Mouse (Mus musculus): Measurements from ENCODE around the gene Chst2. TPM values are rescaled to one million over a fixed set of nuclear protein-coding genes. Genes with fewer than 3 reads are reported as not detected.

The Chst2 gene
- total and polyA plus RNA-seq, 3 experiments = not detected

- no peak for DNase-seq (ENCODE audit: low read depth, low spot score)
- no peak overlapping the region for H3K27ac ChIP-seq (ENCODE audit: control insufficient read depth, low read depth, low read length)
- H3K9ac ChIP-seq (ENCODE audit: control insufficient read depth, low read depth, low read length, poor library complexity, severe bottlenecking) = no peak overlapping the region
- H3K79me2 ChIP-seq (ENCODE audit: control insufficient read depth, insufficient read depth, low read length, poor library complexity) = no peaks in the 10 kb centered on the region
- H3K4me3 ChIP-seq (ENCODE audit: control insufficient read depth in 1 of 2, insufficient read depth in 1 of 2, low read depth in 2 of 2, low read length in 2 of 2) = no peak overlapping the region
- no peak for TF ChIP-seq CTCF (IDR thresholded peaks at IDR 0.05 in 2 of 3, conservative IDR thresholded peaks at IDR 0.05 in 1 of 3; ENCODE audit: control insufficient read depth in 1 of 3, insufficient read depth in 1 of 3, low read depth in 2 of 3, low read length in 3 of 3, poor library complexity in 1 of 3, severe bottlenecking in 1 of 3)
- TF ChIP-seq MAFK (IDR thresholded peaks at IDR 0.05; ENCODE audit: borderline replicate concordance, low read depth, low read length) = no peak
- no peak for TF ChIP-seq E2F4 (IDR thresholded peaks at IDR 0.05; ENCODE audit: borderline replicate concordance, low read depth, low read length)
- no peak for TF ChIP-seq MAX (IDR thresholded peaks at IDR 0.05; ENCODE audit: low read length)
- TF ChIP-seq NRF1 (IDR thresholded peaks at IDR 0.05; ENCODE audit: insufficient read depth, low read depth, low read length, poor library complexity, severe bottlenecking) = no peak
- no peak for TF ChIP-seq TCF12 (IDR thresholded peaks at IDR 0.05; ENCODE audit: low read depth, low read length)
- no peak for TF ChIP-seq ETS1 (IDR thresholded peaks at IDR 0.05; ENCODE audit: low read depth, low read length)
- no peak for TF ChIP-seq HCFC1 (IDR thresholded peaks at IDR 0.05; ENCODE audit: low read depth, low read length)
- TF ChIP-seq ZMIZ1 (IDR thresholded peaks at IDR 0.05; ENCODE audit: low read depth, low read length) = no peak
- no peaks in the 10 kb centered on the region for H3K36me3 ChIP-seq (ENCODE audit: control insufficient read depth in 1 of 2, insufficient read depth in 2 of 2, low read length in 2 of 2)
- H3K27me3 ChIP-seq (ENCODE audit: control insufficient read depth in 1 of 2, insufficient read depth in 2 of 2, low read length in 2 of 2) = no peaks in the 10 kb centered on the region
- H3K4me1 ChIP-seq (ENCODE audit: control insufficient read depth in 1 of 2, insufficient read depth in 2 of 2, low read length in 2 of 2) = no peaks in the 10 kb centered on the region
- H3K9me3 ChIP-seq (replicated peaks; ENCODE audit: insufficient read depth, low read length) = no peaks in the 10 kb centered on the region
Observed at GRCm38 (mm10) chr9:95435506-95436293, 29.2 kb upstream of the Chst2 start.

DNA sequence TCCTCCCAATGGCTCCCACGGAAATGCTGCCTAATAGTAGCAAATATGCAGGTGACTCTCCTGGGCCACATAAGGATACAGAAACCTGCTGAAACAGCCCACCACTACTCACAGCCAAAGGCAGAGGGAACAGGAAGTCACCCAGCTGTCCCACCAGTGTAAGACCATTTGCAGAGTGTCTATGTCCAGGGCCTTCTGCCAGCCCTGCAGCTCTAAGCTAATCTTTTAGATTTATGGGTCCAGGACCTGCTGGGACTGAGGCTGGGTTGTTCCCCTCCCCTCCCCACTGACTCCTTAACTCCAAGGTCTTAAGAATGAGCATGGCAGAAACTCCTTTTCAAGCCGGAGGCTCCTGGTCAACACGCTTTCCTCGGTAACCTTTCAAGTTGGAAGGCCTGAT, 21.8 kb upstream of the Chst2 start:
- Histone ChIP-seq H3K9me3 (replicated peaks; ENCODE audit: insufficient read depth, low read length) (no peaks in the 10 kb centered on the region), H3K36me3 (ENCODE audit: control insufficient read depth in 1 of 2, insufficient read depth in 2 of 2, low read length in 2 of 2) (no peaks in the 10 kb centered on the region), H3K9ac (ENCODE audit: control insufficient read depth, low read depth, low read length, poor library complexity, severe bottlenecking) (no peak overlapping the region), H3K4me3 (ENCODE audit: control insufficient read depth in 1 of 2, insufficient read depth in 1 of 2, low read depth in 2 of 2, low read length in 2 of 2) (no peak overlapping the region), H3K4me1 (ENCODE audit: control insufficient read depth in 1 of 2, insufficient read depth in 2 of 2, low read length in 2 of 2) (no peaks in the 10 kb centered on the region), H3K27ac (ENCODE audit: control insufficient read depth, low read depth, low read length) (no peak overlapping the region), H3K79me2 (ENCODE audit: control insufficient read depth, insufficient read depth, low read length, poor library complexity) (no peaks in the 10 kb centered on the region), H3K27me3 (ENCODE audit: control insufficient read depth in 1 of 2, insufficient read depth in 2 of 2, low read length in 2 of 2) (no peaks in the 10 kb centered on the region)
- no peak for DNase-seq (ENCODE audit: low read depth, low spot score)
- TF ChIP-seq EP300 (IDR thresholded peaks at IDR 0.05; ENCODE audit: low read depth in 1 of 2, low read length in 2 of 2) (no peak), TCF12 (IDR thresholded peaks at IDR 0.05; ENCODE audit: low read depth, low read length) (no peak), SIN3A (IDR thresholded peaks at IDR 0.05; ENCODE audit: low read length) (no peak), RCOR1 (IDR thresholded peaks at IDR 0.05; ENCODE audit: low read depth, low read length) (no peak), MAZ (IDR thresholded peaks at IDR 0.05; ENCODE audit: low read depth, low read length) (no peak), MAFK (IDR thresholded peaks at IDR 0.05; ENCODE audit: borderline replicate concordance, low read depth, low read length) (no peak), SMC3 (IDR thresholded peaks at IDR 0.05; ENCODE audit: low read depth, low read length) (no peak), UBTF (IDR thresholded peaks at IDR 0.05; ENCODE audit: borderline replicate concordance, insufficient read depth, low read depth, low read length) (no peak), POLR2AphosphoS5 (IDR thresholded peaks at IDR 0.05; ENCODE audit: borderline replicate concordance, low read depth, low read length) (no peak), TBP (IDR thresholded peaks at IDR 0.05; ENCODE audit: low read depth, low read length) (no peak), USF2 (IDR thresholded peaks at IDR 0.05; ENCODE audit: borderline replicate concordance in 1 of 2, insufficient read depth in 1 of 2, low read depth in 1 of 2, low read length in 2 of 2) (no peak), GABPA (IDR thresholded peaks at IDR 0.05; ENCODE audit: low read depth, low read length) (no peak)
